Comparison of ENCODE assay signal across 11 mouse cellular contexts in the genomic region with DNA sequence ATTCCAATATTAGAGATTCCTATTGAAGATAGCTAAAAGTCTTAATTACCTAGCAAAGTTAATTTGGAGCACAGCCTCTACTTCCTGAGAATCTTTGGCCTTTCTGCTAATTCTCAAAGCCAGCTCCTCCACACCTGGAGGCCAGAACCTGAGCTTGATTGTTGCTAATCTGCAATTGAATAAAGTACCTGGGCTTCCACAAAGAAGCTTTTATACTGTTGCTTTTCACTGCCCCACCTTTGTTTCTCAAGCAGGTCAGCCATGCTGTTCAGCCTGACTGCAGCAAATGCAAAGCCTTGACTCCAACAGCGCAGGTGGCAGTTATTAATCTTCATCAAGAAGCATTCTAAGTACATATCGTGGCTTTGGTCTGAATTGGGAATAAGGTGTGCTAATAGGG. TPM values are rescaled to one million over a fixed set of nuclear protein-coding genes. Genes with fewer than 3 reads are reported as not detected.
"Had no signal": no experiment of that assay in that cellular context is flagged by ENCODE, and none has a peak within 500 bp of the region (broad histone marks: within the 10 kb centered on the region; RNA-seq: fewer than 3 reads in every experiment).

No protein-coding gene starts in this region.

RNA-seq across cellular contexts. Expression of a gene that starts 12.4 kb away (rescaled TPM):
- total RNA-seq: left cerebral cortex, postnatal 10 days; left cerebral cortex, postnatal 14 days; left cerebral cortex, postnatal 25 days; left cerebral cortex, postnatal 36 days; left cerebral cortex, postnatal 4 days; liver, adult 2 months; megakaryocyte progenitor cell, adult 5-6 weeks; megakaryocyte, adult 5-6 weeks; megakaryocyte-erythroid progenitor cell, adult 5-6 weeks; midbrain, postnatal 0 days; monocyte, adult 5-6 weeks had no signal

RNA-seq across cellular contexts. Expression of a gene that starts 43.8 kb away (rescaled TPM):
- total RNA-seq: left cerebral cortex, postnatal 10 days; left cerebral cortex, postnatal 14 days; left cerebral cortex, postnatal 25 days; left cerebral cortex, postnatal 36 days; left cerebral cortex, postnatal 4 days; liver, adult 2 months; megakaryocyte progenitor cell, adult 5-6 weeks; megakaryocyte, adult 5-6 weeks; megakaryocyte-erythroid progenitor cell, adult 5-6 weeks; midbrain, postnatal 0 days; monocyte, adult 5-6 weeks had no signal
